Mouse (Mus musculus): ENCODE data around the gene Gipc2. TPM values are rescaled to one million over a fixed set of nuclear protein-coding genes. Genes with fewer than 3 reads are reported as not detected.

Gipc2 gene
- polyA plus RNA-seq, 1 experiment from 2014 or later = 3.4 TPM

GRCm38 (mm10) chr3:152089178-152089577 is 76.9 kb downstream of the Gipc2 start:
- no peak overlapping the region for H3K4me2 ChIP-seq (replicated peaks)
- 6% methylated on average over 4 of the region's 4 CpGs for WGBS
- no peak overlapping the region for H3K27ac ChIP-seq
- no peak overlapping the region for H3K4me3 ChIP-seq (replicated peaks)
- peaks cover 4% of the 10 kb centered on the region; the same call in 1 of the 2 replicates for H3K27me3 ChIP-seq
- no peaks in the 10 kb centered on the region for H3K4me1 ChIP-seq (replicated peaks)
- no peaks in the 10 kb centered on the region for H3K9me3 ChIP-seq
- ATAC-seq = peak; percentile 47; the same call in 1 of the 2 replicates
- H3K36me3 ChIP-seq = no peaks in the 10 kb centered on the region
- H3K9ac ChIP-seq (replicated peaks) = no peak overlapping the region

DNA sequence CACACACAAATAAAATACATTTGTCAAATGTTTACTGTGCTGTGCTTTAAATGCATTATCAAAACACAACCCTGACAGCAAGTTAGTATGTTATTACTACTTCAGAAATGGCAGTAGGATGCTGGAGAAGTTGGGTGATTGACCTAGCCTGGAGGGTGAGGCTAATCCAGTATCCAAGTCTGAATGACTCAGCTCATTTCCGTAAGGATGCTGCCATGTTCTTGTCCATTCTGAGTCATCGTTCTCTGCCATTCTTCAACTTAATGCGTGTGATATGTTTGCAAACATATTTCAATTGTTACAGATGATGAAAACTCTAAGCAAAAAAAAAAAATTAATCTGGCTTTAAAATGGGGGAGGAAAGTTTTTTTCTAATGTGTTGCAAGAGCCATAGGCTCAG is 84.6 kb downstream of the Gipc2 start:
- H3K27ac ChIP-seq = no peak overlapping the region
- ATAC-seq = no peak
- no peak overlapping the region for H3K4me2 ChIP-seq (replicated peaks)
- H3K9ac ChIP-seq (replicated peaks) = no peak overlapping the region
- H3K4me1 ChIP-seq (replicated peaks) = no peaks in the 10 kb centered on the region
- no peaks in the 10 kb centered on the region for H3K36me3 ChIP-seq
- H3K27me3 ChIP-seq = no peaks in the 10 kb centered on the region
- no peaks in the 10 kb centered on the region; the same call in 1 of the 2 replicates for H3K9me3 ChIP-seq
- no peak overlapping the region for H3K4me3 ChIP-seq (replicated peaks)
- over 99% methylated on average over 3 of the region's 3 CpGs for WGBS

GRCm38 (mm10) chr3:152076088-152076487 is 89.9 kb downstream of the Gipc2 start:
- no peak for ATAC-seq
- H3K27me3 ChIP-seq = no peaks in the 10 kb centered on the region
- no peak overlapping the region for H3K4me2 ChIP-seq (replicated peaks)
- WGBS = 92% methylated on average over 7 of the region's 7 CpGs
- H3K27ac ChIP-seq = no peak overlapping the region
- H3K9me3 ChIP-seq = no peaks in the 10 kb centered on the region
- H3K4me3 ChIP-seq (replicated peaks) = no peak overlapping the region
- H3K9ac ChIP-seq (replicated peaks) = no peak overlapping the region
- no peaks in the 10 kb centered on the region for H3K36me3 ChIP-seq
- H3K4me1 ChIP-seq (replicated peaks) = no peaks in the 10 kb centered on the region

DNA sequence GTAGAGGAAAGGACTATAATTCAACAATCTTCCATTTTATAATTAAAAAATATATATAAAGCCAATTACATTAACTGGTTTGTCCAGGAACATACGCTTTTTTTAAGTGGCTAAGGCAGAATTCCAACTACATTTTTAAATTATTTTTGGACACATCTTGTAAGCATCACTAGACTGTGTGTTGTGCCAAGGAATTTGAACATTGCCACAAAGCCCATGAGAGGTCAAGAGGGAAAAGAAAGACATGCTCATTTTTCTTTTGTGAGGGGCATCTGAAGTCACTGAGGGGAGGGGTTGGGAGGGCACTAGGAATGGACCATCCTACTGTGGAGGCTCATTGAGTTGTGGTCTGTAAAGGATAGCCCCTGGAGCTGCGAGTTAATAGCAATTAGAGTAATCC is 97.0 kb downstream of the Gipc2 start:
- Histone ChIP-seq H3K27ac (no peak overlapping the region), H3K27me3 (no peaks in the 10 kb centered on the region), H3K4me3 (replicated peaks) (no peak overlapping the region), H3K4me2 (replicated peaks) (no peak overlapping the region), H3K9ac (replicated peaks) (no peak overlapping the region), H3K9me3 (no peaks in the 10 kb centered on the region), H3K4me1 (replicated peaks) (0 out of 2 replicates have a peak, but pooled peaks cover 3% of the 10 kb centered on the region), H3K36me3 (no peaks in the 10 kb centered on the region)
- no peak for ATAC-seq
- WGBS = 74% methylated on average over 2 of the region's 2 CpGs

DNA sequence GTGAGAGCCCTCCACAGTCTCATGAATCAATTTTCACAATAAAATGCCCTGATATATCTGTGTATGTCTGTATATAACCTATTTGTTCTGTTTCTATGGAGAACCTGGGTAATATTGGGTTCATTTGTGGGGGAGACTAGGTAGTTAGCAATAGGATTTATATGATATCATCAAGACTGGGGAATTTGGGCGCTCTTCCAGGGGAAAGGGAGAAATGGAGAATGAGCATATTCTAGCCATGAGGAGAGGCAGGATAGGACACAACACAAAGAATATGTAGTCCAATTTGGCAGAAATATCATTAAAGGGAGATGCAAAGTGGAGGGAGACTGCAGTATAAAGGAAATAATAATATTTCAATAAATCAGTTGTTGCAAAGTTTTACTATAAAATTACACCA is 97.7 kb downstream of the Gipc2 start:
- Histone ChIP-seq H3K4me2 (replicated peaks) (no peak overlapping the region), H3K4me1 (replicated peaks) (0 out of 2 replicates have a peak, but pooled peaks cover 3% of the 10 kb centered on the region), H3K9ac (replicated peaks) (no peak overlapping the region), H3K36me3 (no peaks in the 10 kb centered on the region), H3K27me3 (no peaks in the 10 kb centered on the region), H3K27ac (no peak overlapping the region), H3K4me3 (replicated peaks) (no peak overlapping the region), H3K9me3 (no peaks in the 10 kb centered on the region)
- WGBS = 91% methylated on average over 1 of the region's 1 CpGs
- ATAC-seq = no peak

DNA sequence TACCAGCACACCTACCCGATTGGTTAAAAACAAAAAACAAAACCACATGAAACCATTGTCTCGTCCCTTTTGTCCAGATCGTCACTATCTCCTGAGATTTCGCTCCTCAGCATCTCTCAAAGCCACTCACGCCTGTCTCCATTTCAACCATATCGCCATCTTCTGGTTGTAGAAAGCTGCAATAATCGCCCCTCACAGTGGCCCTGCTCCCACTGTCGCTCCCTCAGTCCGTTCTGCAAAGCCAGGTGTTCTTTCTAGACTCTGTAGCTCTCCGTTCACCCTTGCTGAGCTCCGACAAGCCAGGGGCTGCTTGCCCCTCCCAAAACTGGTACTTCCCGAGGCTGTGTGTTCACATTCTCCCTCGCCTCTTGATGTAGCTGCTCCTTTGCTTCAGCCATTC is 99.3 kb downstream of the Gipc2 start:
- H3K9me3 ChIP-seq = no peaks in the 10 kb centered on the region
- 0 out of 2 replicates have a peak, but pooled peaks cover 3% of the 10 kb centered on the region for H3K4me1 ChIP-seq (replicated peaks)
- H3K4me3 ChIP-seq (replicated peaks) = peak overlapping the region; percentile 17; the same call in 1 of the 2 replicates
- no peak overlapping the region for H3K27ac ChIP-seq
- H3K9ac ChIP-seq (replicated peaks) = peak overlapping the region; percentile 46; the same call in 1 of the 2 replicates
- H3K36me3 ChIP-seq = no peaks in the 10 kb centered on the region
- 0 out of 2 replicates have a peak, but pooled peaks have one; percentile 50 for ATAC-seq
- H3K27me3 ChIP-seq = no peaks in the 10 kb centered on the region
- H3K4me2 ChIP-seq (replicated peaks) = peak overlapping the region; percentile 43
- 30% methylated on average over 13 of the region's 13 CpGs for whole genome bisulfite sequencing

DNA sequence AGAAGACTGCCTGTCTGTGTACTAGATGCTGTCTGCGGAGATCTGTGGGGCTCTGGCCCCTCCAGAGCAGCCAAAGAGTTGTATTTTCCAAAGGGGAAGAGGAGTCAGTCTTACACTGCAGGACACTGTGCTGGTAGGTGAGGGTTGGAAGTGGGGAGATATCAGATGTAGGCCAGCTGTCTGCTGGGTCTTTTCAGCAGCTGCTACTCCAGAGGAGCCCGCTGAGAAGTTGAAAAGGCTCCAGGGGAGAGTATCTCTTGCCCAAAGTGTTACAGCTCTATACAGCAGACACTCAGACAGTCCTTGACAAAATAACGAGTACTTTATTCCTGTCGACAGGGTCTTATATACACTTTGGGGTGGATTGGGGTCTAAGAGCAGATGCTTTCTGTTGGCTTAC is 100.2 kb downstream of the Gipc2 start:
- no peak overlapping the region for H3K4me3 ChIP-seq (replicated peaks)
- 0 out of 2 replicates have a peak, but pooled peaks cover 3% of the 10 kb centered on the region for H3K4me1 ChIP-seq (replicated peaks)
- 61% methylated on average over 4 of the region's 4 CpGs for WGBS
- H3K9ac ChIP-seq (replicated peaks) = no peak overlapping the region
- H3K4me2 ChIP-seq (replicated peaks) = no peak overlapping the region
- no peak overlapping the region for H3K27ac ChIP-seq
- no peaks in the 10 kb centered on the region for H3K9me3 ChIP-seq
- ATAC-seq = 0 out of 2 replicates have a peak, but pooled peaks have one; percentile 34
- H3K36me3 ChIP-seq = no peaks in the 10 kb centered on the region
- H3K27me3 ChIP-seq = no peaks in the 10 kb centered on the region

DNA sequence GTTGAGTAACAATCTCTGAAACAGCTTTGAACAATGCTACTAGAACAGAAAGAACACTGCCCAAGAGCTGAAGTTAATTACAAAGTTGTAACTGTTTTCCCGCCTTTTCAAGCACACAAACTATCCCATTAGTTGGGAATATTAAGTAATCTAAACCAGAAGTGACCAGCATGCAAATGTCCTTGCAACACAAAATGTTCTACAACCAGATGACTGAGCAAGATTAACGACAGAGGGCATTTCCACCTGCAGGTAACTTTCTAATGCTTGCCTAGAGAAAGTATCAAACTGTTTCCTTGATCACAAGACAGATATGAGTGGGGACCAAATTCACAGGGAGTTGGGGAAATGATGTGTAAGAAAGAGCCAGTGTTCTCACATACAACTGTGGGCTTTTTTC is 101.9 kb downstream of the Gipc2 start:
- H3K27ac ChIP-seq = no peak overlapping the region
- no peak overlapping the region for H3K4me3 ChIP-seq (replicated peaks)
- 82% methylated on average over 2 of the region's 2 CpGs for WGBS
- no peak for ATAC-seq
- no peaks in the 10 kb centered on the region for H3K27me3 ChIP-seq
- H3K36me3 ChIP-seq = no peaks in the 10 kb centered on the region
- H3K4me1 ChIP-seq (replicated peaks) = 0 out of 2 replicates have a peak, but pooled peaks cover 3% of the 10 kb centered on the region
- no peak overlapping the region for H3K4me2 ChIP-seq (replicated peaks)
- no peak overlapping the region for H3K9ac ChIP-seq (replicated peaks)
- H3K9me3 ChIP-seq = no peaks in the 10 kb centered on the region

DNA sequence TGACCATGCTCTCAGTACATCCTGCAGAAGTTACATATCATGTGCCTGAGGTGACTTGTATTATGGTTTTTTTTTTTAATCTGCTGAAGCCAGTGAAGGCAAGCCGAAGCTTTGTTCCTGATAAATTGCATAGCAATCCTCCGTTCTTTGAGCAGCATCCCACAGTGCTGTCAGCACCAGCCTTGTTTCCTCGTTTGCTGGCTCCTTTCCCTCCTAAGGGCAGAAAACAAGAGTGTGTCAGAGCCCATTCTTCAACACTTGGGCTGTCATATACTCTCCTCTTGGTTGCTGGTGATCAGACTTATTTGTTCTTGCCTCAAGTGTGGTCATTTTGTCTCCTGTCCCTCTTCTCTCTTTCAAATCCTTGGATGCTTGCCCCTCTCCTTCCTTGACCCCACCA is 103.2 kb downstream of the Gipc2 start:
- 54% methylated on average over 3 of the region's 3 CpGs for WGBS
- no peaks in the 10 kb centered on the region for H3K9me3 ChIP-seq

DNA sequence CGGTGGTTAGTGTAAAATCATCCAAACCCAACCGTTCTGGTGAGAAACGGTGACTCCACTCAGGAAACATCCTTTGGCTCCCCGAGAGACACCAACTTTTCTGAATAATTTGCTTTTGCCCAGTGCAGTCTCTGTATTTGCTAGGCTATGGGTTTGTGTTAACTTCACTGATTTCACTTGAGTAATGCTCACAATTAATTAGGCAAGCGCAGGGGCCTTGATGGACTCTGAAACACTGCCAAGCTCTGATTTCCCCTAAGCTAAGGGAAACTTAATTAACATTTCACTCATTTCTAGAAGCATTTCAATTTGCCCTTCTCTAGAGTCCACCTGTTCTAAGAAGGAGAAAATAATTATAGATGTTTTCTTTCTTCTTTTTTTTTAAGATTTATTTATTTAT is 104.9 kb downstream of the Gipc2 start:
- Histone ChIP-seq H3K27ac (no peak overlapping the region), H3K27me3 (no peaks in the 10 kb centered on the region), H3K9me3 (no peaks in the 10 kb centered on the region), H3K36me3 (no peaks in the 10 kb centered on the region), H3K4me1 (replicated peaks) (no peaks in the 10 kb centered on the region), H3K4me2 (replicated peaks) (no peak overlapping the region), H3K4me3 (replicated peaks) (no peak overlapping the region), H3K9ac (replicated peaks) (no peak overlapping the region)
- 89% methylated on average over 5 of the region's 5 CpGs for WGBS
- no peak for ATAC-seq

More for the DNA sequence above, 103.2 kb downstream of the Gipc2 start:
- no peak overlapping the region for H3K4me3 ChIP-seq (replicated peaks)
- no peak overlapping the region for H3K9ac ChIP-seq (replicated peaks)
- ATAC-seq = no peak
- H3K27ac ChIP-seq = no peak overlapping the region
- H3K4me1 ChIP-seq (replicated peaks) = 0 out of 2 replicates have a peak, but pooled peaks cover 3% of the 10 kb centered on the region
- H3K27me3 ChIP-seq = no peaks in the 10 kb centered on the region
- H3K4me2 ChIP-seq (replicated peaks) = no peak overlapping the region
- H3K36me3 ChIP-seq = no peaks in the 10 kb centered on the region

- Histone ChIP-seq H3K27me3 (no peaks in the 10 kb centered on the region), H3K4me3 (replicated peaks) (no peak overlapping the region), H3K9me3 (no peaks in the 10 kb centered on the region), H3K36me3 (no peaks in the 10 kb centered on the region), H3K4me1 (replicated peaks) (no peaks in the 10 kb centered on the region), H3K9ac (replicated peaks) (no peak overlapping the region), H3K27ac (no peak overlapping the region), H3K4me2 (replicated peaks) (no peak overlapping the region)
- ATAC-seq = no peak
- 79% methylated on average over 2 of the region's 2 CpGs for WGBS
Measured at GRCm38 (mm10) chr3:152058235-152058634, 107.8 kb downstream of the Gipc2 start.

DNA sequence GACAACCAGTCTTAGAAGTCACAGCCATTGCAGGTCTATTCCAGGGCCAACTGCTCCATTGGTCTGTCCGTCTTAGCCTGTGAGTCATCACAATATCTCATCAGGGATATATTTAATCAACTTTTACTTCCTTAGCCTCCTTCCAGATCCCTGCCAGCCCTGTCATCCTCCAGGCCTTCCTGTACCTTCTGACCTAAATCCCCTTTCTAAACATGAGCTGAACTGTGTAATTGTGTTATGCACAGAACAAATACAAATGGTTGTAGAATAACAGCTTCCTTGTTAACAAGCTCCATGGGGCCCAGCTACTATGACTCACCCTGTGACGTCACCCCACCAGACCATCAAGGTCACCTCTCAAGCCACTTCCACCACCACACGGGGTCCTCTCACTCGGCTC is 111.8 kb downstream of the Gipc2 start:
- 76% methylated on average over 4 of the region's 4 CpGs for WGBS
- Histone ChIP-seq H3K36me3 (no peaks in the 10 kb centered on the region), H3K9me3 (no peaks in the 10 kb centered on the region)

DNA sequence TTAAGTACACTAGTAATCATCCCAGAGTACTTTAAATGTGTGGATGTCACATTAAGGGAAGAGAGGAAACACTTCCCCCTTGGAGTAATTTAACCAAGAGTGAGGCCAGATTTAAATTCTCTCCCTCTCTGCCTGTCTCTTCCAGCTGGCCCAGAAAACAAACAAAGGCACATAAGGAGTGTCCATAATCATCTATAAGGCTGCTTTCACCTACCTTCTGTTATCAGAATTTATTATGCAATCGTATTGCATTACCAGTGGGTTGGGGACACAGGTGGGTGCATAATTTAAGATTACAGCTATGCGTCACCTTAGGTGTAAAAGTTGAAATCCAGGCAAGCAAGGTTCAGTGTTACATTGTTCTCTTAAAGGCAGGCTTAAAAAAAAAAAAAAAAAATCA is 114.1 kb downstream of the Gipc2 start:
- Histone ChIP-seq H3K36me3 (no peaks in the 10 kb centered on the region), H3K4me2 (replicated peaks) (no peak overlapping the region), H3K9ac (replicated peaks) (no peak overlapping the region), H3K9me3 (no peaks in the 10 kb centered on the region), H3K4me1 (replicated peaks) (no peaks in the 10 kb centered on the region), H3K27ac (no peak overlapping the region), H3K4me3 (replicated peaks) (no peak overlapping the region), H3K27me3 (no peaks in the 10 kb centered on the region)
- 89% methylated on average over 2 of the region's 2 CpGs for WGBS
- ATAC-seq = no peak

More for the DNA sequence above, 111.8 kb downstream of the Gipc2 start:
- H3K27ac ChIP-seq = no peak overlapping the region
- H3K27me3 ChIP-seq = no peaks in the 10 kb centered on the region
- ATAC-seq = no peak
- no peak overlapping the region for H3K9ac ChIP-seq (replicated peaks)
- no peaks in the 10 kb centered on the region for H3K4me1 ChIP-seq (replicated peaks)
- no peak overlapping the region for H3K4me3 ChIP-seq (replicated peaks)
- no peak overlapping the region for H3K4me2 ChIP-seq (replicated peaks)
